Mouse (Mus musculus) liver, adult 2 months (tissue): Measurements from ENCODE around the gene Dhrs3. TPM values are rescaled to one million over a fixed set of nuclear protein-coding genes. Genes with fewer than 3 reads are reported as not detected.

Experiments
- DNase-seq: peaks from one replicate; pipeline ENCODE4 v3.0.0-alpha.2; 2011; ENCODE audit warnings: low read depth, low spot score; ENCODE audit errors: extremely low read depth
- H3K27ac ChIP-seq: fragments of 200-500 bp; replicated peaks from 2 replicates; pipeline ENCODE4 v1.5.1; 2012; ENCODE audit warnings: low read depth, mild to moderate bottlenecking, control low read depth, inconsistent platforms, low read length; ENCODE audit not compliant: insufficient read depth
- H3K27me3 ChIP-seq: fragments of 200-500 bp; 2 replicates; pipeline ENCODE4 v1.6.1; 2012; ENCODE audit warnings: mild to moderate bottlenecking, moderate library complexity, low read length, inconsistent platforms; ENCODE audit not compliant: control insufficient read depth, insufficient read depth
- H3K36me3 ChIP-seq: fragments of 200-500 bp; 2 replicates; pipeline ENCODE4 v1.6.1; 2012; ENCODE audit warnings: low read length, inconsistent platforms; ENCODE audit not compliant: control insufficient read depth, insufficient read depth
- H3K4me1 ChIP-seq: fragments of 200-500 bp; 2 replicates; pipeline ENCODE4 v1.6.1; 2011; ENCODE audit warnings: low read length; ENCODE audit not compliant: control insufficient read depth, insufficient read depth
- H3K4me3 ChIP-seq: fragments of 200-500 bp; 2 replicates; pipeline ENCODE4 v1.5.1; 2011; ENCODE audit warnings: low read depth, mild to moderate bottlenecking, control low read depth, low read length, moderate library complexity; ENCODE audit not compliant: insufficient read depth
- H3K79me2 ChIP-seq: fragments of 200-500 bp; 2 replicates; pipeline ENCODE4 v1.6.1; 2012; ENCODE audit warnings: inconsistent platforms, mild to moderate bottlenecking, low read length, moderate library complexity; ENCODE audit not compliant: control insufficient read depth, insufficient read depth
- H3K9ac ChIP-seq: fragments of 200-500 bp; 2 replicates; pipeline ENCODE4 v1.6.1; 2012; ENCODE audit warnings: low read depth, mild to moderate bottlenecking, control low read depth, inconsistent platforms, low read length
- CTCF ChIP-seq: fragments of 200-500 bp; IDR thresholded peaks from 2 replicates; pipeline ENCODE4 v1.5.1; 2011; ENCODE audit warnings: low read depth, low read length, control low read depth
- POLR2A ChIP-seq: fragments of 200-500 bp; IDR thresholded peaks from 2 replicates; pipeline ENCODE4 v1.6.1; 2011; ENCODE audit warnings: low read length, control low read depth; ENCODE audit not compliant: insufficient read depth; ENCODE audit errors: extremely low read depth
- WGBS: fragments of 180-500 bp; shearing (Covaris S2); methylation state at CpG from one replicate; pipeline ENCODE4 v1.1.7; 2018; 5-methylcytosine and 5-hydroxymethylcytosine counted together
- polyA plus RNA-seq: library from polyadenylated mRNA; depleted of rRNA; stranded (reverse); fragments of >200 nt; gene quantifications from 2 replicates; pipeline ENCODE4 v1.2.3, GENCODE M21; 2012
- total RNA-seq: library from RNA; depleted of rRNA; stranded (reverse); fragments of >200 nt; gene quantifications from 2 replicates; pipeline ENCODE4 v1.2.3, GENCODE M21; 2014

Dhrs3 gene
- total and polyA plus RNA-seq, 2 experiments, result 85.5 to 225 TPM

- peaks cover 13% of the 10 kb centered on the region; the same call in 1 of the 2 replicates for H3K36me3 ChIP-seq
- H3K27ac ChIP-seq, result peak overlapping the region; percentile 87
- under 1% methylated on average over 43 of the region's 44 CpGs for WGBS
- H3K9ac ChIP-seq, result peak overlapping the region; percentile 97
- TF ChIP-seq POLR2A (0 out of 2 replicates have a peak, but pooled peaks have one; percentile 33), CTCF (no peak)
- H3K4me3 ChIP-seq, result peak overlapping the region; percentile 79
- no peaks in the 10 kb centered on the region for H3K27me3 ChIP-seq
- DNase-seq, result peak; percentile 52
- H3K4me1 ChIP-seq, result peaks cover 36% of the 10 kb centered on the region
- H3K79me2 ChIP-seq, result peaks cover 47% of the 10 kb centered on the region
Observed at GRCm38 (mm10) chr4:144893561-144894486, 1.2 kb downstream of the Dhrs3 start.

GRCm38 (mm10) chr4:144894487-144895210 lies 2.0 kb downstream of the Dhrs3 start:
- Histone ChIP-seq H3K4me1 (peaks cover 44% of the 10 kb centered on the region), H3K36me3 (peaks cover 21% of the 10 kb centered on the region), H3K4me3 (peak overlapping the region; percentile 79), H3K79me2 (peaks cover 56% of the 10 kb centered on the region), H3K27ac (peak overlapping the region; percentile 87), H3K9ac (peak overlapping the region; percentile 97), H3K27me3 (no peaks in the 10 kb centered on the region)
- DNase-seq, result peak; percentile 90
- under 1% methylated on average over 11 of the region's 11 CpGs for WGBS
- TF ChIP-seq POLR2A (0 out of 2 replicates have a peak, but pooled peaks have one; percentile 29), CTCF (no peak)

GRCm38 (mm10) chr4:144895211-144895590 lies 2.6 kb downstream of the Dhrs3 start:
- peaks cover 61% of the 10 kb centered on the region for H3K79me2 ChIP-seq
- DNase-seq, result peak; percentile 73
- H3K4me1 ChIP-seq, result peaks cover 49% of the 10 kb centered on the region
- 4% methylated on average over 2 of the region's 2 CpGs for WGBS
- H3K36me3 ChIP-seq, result peaks cover 26% of the 10 kb centered on the region
- TF ChIP-seq CTCF (no peak), POLR2A (no peak)
- no peaks in the 10 kb centered on the region for H3K27me3 ChIP-seq
- peak overlapping the region; percentile 87 for H3K27ac ChIP-seq
- peak overlapping the region; percentile 97 for H3K9ac ChIP-seq
- H3K4me3 ChIP-seq, result peak overlapping the region; percentile 79

- TF ChIP-seq CTCF (peak; percentile 55), POLR2A (no peak)
- H3K4me3 ChIP-seq, result peak overlapping the region; percentile 79
- H3K4me1 ChIP-seq, result peaks cover 56% of the 10 kb centered on the region
- H3K36me3 ChIP-seq, result peaks cover 28% of the 10 kb centered on the region
- DNase-seq, result peak; percentile 87
- H3K27ac ChIP-seq, result peak overlapping the region; percentile 87
- WGBS, result 6% methylated on average over 3 of the region's 3 CpGs
- H3K9ac ChIP-seq, result peak overlapping the region; percentile 97
- no peaks in the 10 kb centered on the region for H3K27me3 ChIP-seq
- H3K79me2 ChIP-seq, result peaks cover 69% of the 10 kb centered on the region
Observed at GRCm38 (mm10) chr4:144896321-144896720, 3.7 kb downstream of the Dhrs3 start.

GRCm38 (mm10) chr4:144898036-144898649 lies 5.5 kb downstream of the Dhrs3 start:
- DNase-seq, result peak; percentile 77
- 29% methylated on average over 6 of the region's 6 CpGs for WGBS
- no peaks in the 10 kb centered on the region for H3K27me3 ChIP-seq
- H3K4me1 ChIP-seq, result peaks cover 69% of the 10 kb centered on the region
- peak overlapping the region; percentile 55 for H3K9ac ChIP-seq
- H3K4me3 ChIP-seq, result no peak overlapping the region
- peaks cover 79% of the 10 kb centered on the region for H3K79me2 ChIP-seq
- H3K36me3 ChIP-seq, result peaks cover 29% of the 10 kb centered on the region
- H3K27ac ChIP-seq, result peak overlapping the region; percentile 73
- no peak for TF ChIP-seq POLR2A
- no peak for TF ChIP-seq CTCF
